Mouse (Mus musculus): ENCODE measurements around the gene Snorc.
"Not testable (repeated sequence)": the region's sequence is repeated elsewhere in the genome, so short reads cannot be mapped to it uniquely, and the experiment has no call there.

Snorc gene

GRCm38 (mm10) chr1:87469971-87470370, at the start of gene Snorc:
Gene Snorc, plus strand, starts transcription at chr1:87470271.
- DNase-seq (ENCODE audit: low spot score), result not testable (repeated sequence)

DNA sequence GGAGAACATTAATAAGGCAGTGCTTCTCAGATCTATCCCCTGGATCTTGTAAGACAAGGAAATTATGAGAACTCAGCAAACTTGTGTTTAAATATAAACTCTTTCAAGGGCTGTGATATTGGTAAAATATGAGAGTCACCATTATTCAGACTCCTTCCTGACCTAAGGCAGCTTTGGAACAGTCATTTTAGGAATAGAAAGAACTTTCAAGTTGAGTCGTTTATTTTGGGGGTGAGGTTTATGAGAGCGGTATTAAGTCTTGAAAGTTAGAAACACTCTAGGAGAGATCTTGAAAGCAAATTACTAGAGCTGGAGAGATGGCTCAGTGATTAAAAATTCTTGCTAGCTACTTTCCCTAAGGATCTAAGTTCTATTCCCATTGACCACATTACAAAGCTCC, 34.9 kb upstream of the Snorc start:
- DNase-seq (ENCODE audit: low spot score), result no peak

DNA sequence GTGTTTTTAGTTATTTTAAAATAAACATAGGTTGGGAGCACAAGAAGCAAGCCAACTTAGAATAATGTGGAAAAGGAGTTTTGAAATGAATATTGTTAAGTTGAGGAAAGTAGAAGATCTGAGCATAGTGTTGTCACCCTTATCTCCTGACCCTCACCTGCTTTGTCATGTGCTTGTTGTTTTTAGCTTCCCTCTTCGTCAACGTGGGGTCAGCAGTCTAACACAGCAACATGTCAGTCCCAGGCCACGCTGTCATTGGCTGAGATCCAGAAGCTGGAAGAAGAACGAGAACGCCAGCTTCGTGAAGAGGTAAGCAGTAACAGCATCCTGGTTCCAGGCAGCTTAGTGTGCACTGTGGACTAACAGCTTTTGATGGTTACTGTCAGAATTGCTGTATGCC, 33.5 kb upstream of the Snorc start:
- no peak for DNase-seq (ENCODE audit: low spot score)

GRCm38 (mm10) chr1:87447183-87448104, 22.6 kb upstream of the Snorc start:
- no peak for DNase-seq (ENCODE audit: low spot score)

DNA sequence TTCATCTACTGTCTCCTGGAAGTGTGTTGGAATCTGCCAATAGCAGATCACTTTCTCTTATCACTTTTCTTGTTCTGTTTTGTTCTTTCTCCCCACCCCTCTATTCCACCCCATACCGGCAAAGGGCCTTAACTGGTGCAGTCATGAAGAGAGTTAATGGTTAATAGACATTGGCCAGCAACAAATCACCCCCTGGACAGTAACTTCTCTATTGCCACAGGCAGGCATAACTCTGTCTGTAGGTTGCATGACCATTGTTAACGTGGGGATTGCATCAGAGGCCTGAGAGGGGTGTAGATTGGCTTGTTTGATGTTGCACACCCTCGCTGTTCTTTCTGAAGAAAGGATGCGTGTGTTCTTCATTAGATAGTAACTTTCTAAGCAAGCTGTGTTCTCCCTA, 20.6 kb upstream of the Snorc start:
- no peak for DNase-seq (ENCODE audit: low spot score)

DNA sequence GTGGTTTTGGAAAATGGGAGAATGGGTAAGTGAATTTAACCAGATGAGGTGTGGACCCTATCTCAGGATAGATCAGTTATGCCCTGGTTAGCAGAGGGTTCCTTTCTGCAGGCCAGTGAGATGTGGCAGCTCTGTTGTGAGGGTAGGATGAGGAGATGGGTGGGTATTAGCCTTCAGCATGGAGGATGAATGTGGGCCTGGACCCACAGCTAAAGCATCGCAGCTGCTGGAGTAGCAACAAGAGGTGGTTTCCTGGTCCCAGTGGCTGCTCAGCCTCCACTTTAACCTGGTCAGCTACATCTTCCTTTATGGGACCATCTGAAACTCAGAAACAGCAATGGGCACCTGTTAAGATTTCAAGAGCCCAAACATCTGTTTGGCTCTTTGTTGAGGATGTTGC, 13.6 kb upstream of the Snorc start:
- DNase-seq (ENCODE audit: low spot score), result no peak

DNA sequence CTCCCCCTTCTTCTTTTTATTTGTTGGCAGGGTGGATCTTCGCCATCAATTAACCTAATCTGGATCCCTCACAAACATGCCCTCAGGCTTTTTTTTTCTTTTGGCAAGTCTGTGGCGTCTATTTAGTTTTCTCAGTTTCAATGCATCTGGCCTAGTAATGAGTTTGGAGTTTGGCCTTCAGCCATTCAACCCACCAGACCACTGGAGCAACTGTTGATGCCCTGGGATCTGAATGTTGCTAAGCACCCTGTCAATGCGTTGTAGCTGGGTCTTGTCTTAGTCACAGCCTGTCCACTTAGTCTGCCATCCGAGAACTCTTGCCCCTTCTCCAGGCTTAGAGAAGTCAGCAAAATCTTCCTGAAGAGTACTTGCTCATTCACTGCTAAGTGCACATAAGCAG, 12.0 kb upstream of the Snorc start:
- no peak for DNase-seq (ENCODE audit: low spot score)

GRCm38 (mm10) chr1:87459856-87460255, 10.2 kb upstream of the Snorc start:
- DNase-seq (ENCODE audit: low spot score), result not testable (repeated sequence)

GRCm38 (mm10) chr1:87467469-87467868, 2.6 kb upstream of the Snorc start:
- no peak for DNase-seq (ENCODE audit: low spot score)

DNA sequence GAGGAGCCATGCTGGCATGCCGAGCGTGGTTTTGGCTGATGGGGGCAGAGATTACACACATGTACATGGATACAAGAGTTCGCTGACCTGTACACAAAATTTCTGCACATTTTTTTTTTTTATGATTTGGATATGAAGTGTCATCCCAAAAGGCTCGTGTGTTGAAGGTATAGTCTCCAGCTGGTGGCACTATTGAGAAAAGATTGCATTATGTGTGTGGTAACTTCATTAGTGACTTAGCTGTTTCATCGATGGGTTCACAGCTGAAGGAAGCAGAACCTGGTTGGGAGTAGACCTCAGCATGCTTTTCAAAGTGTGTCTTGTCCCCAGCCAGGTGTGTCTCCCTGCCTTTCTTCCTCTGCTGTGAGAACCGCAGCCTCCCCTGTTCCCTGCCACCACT, 1.8 kb upstream of the Snorc start:
- no peak for DNase-seq (ENCODE audit: low spot score)

DNA sequence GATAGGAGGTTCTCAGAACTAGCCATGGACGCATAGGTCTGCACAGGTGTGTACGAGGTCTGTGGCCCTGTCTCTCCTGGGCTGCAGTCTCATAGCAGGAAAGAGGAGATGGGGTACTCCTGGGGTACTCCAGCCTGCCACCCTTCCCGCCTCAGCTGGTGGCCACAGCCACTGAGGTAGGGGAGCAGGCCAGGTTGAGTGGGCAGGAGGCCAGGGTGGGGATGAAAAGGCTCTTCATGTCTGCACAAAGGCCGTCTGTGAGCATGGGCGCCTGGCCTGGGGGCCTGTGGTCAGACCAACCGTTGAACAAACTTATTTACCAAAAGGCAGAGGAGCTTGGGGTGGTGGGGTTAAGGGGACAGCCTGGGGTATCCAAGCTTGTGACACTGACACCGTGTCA, 1.8 kb downstream of the Snorc start:
- DNase-seq (ENCODE audit: low spot score), result no peak

- DNase-seq (ENCODE audit: low spot score), result no peak
Measured at GRCm38 (mm10) chr1:87472576-87472975, 2.5 kb downstream of the Snorc start.

DNA sequence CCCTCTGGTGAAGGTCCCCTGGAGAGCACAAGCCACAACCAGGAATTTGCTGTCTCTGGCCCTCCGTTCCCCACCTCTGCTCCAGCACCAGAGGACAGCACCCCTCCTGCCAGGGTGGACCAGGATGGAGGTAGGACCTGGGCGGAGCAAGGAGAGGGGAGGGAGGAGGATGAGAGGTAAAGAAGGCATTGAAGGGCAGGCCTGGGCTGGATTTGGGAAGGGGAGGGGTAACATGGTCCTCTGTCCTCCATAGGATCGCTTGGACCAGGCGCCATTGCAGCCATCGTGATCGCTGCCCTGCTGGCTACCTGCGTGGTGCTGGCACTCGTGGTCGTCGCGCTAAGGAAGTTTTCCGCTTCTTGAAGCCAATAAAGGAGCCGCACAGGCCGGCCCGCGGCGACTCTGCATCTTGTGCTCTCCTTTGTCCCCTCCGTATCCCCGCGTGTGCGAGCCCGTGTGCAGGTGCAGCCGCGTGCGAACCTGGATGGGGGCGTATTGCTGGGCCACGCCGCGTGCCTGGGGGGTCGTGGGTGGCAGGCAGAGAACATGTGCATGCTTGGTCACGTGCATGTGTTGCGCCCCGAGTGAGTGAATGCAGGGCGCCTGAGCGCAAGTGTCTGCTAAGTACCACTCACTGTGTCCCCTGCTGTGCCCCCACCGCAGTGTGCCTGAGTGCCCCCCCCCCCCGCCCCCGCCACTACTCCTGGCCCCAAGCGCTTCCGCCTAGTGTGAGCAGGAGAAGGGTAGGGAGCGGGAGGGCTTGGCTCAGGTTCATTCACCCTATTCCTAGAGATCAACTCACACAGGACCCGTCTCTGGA, 5.2 kb downstream of the Snorc start:
- no peak for DNase-seq (ENCODE audit: low spot score)

DNA sequence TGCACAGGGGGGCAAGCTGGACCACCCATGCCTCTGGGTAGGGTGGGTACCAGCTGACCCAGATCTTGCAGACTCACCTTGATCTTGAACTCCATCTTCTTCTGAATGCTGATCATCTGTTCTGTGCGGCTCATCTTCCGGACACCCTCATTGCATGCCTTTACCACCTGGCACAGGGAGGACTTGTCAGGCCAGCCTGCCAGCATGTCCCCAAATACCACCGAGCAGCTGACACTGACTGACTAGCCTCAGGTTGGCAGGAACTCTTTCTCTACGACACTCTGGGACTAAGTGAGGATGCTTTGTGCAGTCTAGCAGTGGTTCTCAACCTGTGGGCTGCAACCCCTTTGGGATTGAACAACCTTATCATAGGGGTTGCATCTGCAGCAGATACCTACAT, 12.5 kb downstream of the Snorc start:
- no peak for DNase-seq (ENCODE audit: low spot score)

- no peak for DNase-seq (ENCODE audit: low spot score)
Measured at GRCm38 (mm10) chr1:87486386-87486785, 16.3 kb downstream of the Snorc start.

DNA sequence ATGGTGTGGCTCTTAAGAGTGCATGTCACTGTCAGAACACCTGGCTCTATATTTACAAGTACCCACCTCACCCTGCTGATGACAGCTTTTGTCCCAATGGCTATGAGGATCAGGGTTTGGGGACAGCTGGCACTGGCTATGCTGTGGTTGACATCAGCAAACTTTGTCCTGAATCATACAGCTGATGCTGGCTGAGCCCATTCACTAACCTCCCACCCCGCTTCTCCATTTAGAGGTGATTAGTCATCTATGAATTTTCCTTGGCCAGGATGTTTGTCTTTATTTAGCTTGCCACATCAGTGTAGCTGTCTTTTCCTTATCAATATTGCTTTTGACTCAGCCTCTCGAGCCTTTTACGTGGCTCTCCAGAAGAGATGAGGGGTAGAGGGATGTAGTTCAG, 22.2 kb downstream of the Snorc start:
- no peak for DNase-seq (ENCODE audit: low spot score)

- no peak for DNase-seq (ENCODE audit: low spot score)
Measured at GRCm38 (mm10) chr1:87493542-87493941, 23.5 kb downstream of the Snorc start.

GRCm38 (mm10) chr1:87505524-87505923, 35.5 kb downstream of the Snorc start:
- no peak for DNase-seq (ENCODE audit: low spot score)

DNA sequence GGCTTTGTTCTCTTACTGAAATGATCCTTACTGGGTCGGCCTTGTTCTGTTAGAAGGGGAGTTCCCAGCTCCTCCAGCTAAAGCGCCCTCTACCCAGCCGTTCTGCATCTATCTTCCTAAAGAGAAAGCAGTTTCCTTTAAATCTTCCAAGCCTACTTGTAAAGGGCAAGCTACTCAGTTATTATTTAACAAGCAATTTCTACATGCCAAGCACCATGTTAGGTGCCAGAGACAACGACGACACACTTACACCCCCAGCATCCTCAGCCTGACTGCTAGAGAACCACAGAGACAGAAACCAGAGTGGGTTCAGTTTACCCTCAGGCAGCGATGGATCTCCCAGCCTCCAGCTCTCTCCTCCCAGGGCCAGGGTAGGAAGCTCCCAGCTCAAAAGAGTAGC, 37.8 kb downstream of the Snorc start:
- DNase-seq (ENCODE audit: low spot score), result no peak

- DNase-seq (ENCODE audit: low spot score), result no peak
Measured at GRCm38 (mm10) chr1:87508591-87509560, 38.8 kb downstream of the Snorc start.

GRCm38 (mm10) chr1:87509561-87510165, 39.6 kb downstream of the Snorc start, which contains the start of gene Neu2:
Gene Neu2, plus strand, starts transcription at chr1:87509889.
- DNase-seq (ENCODE audit: low spot score), result no peak

Measured in ovary, adult 18-20 months (tissue).